37 mouse cellular contexts compared by ENCODE assay signal in the genomic region with DNA sequence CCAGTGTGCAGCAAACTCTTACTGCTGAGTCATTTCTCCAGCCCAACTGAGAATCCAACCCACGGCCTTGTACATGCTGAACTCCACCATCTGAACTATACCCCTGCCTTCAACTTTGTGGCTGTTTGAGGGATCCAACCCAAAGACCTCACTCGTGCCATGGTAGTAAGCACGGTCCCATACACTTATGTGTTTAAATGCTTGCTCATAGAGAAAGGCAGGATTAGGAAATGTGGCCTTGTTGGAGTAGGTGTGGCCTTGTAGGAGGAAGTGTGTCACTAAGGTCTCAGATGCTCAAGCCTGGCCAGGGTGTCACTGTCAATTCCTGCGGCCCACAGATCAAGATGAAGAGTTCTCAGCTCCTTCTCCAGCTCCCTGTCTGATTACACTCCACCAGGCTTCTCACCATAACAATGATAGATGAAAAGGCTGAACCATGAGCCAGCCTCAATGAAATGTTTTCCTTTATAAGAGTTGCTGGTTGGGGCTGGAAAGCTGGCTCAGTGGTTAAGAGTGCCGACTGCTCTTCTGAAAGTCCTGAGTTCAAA. TPM values are rescaled to one million over a fixed set of nuclear protein-coding genes. Genes with fewer than 3 reads are reported as not detected.
A peak's percentile ranks its signal among the peaks of the same experiment; 100 is the strongest.
DNase-seq lines count a peak whose midpoint lies in the region; ATAC-seq lines count a peak whose summit lies in the region.
"Had no signal": no experiment of that assay in that cellular context is flagged by ENCODE, and none has a peak within 500 bp of the region (broad histone marks: within the 10 kb centered on the region; RNA-seq: fewer than 3 reads in every experiment).

No protein-coding gene starts in this region.

- H3K4me3 ChIP-seq in hindbrain, embryonic 10.5 days = no peak overlapping the region
- no peak overlapping the region for H3K4me3 ChIP-seq in hindbrain, embryonic 11.5 days (ENCODE audit: low read depth, low read length)
- H3K4me3 ChIP-seq: forebrain, embryonic 13.5 days; heart, embryonic 12.5 days; kidney, embryonic 15.5 days; stomach, embryonic 15.5 days had no signal

- H3K36me3 ChIP-seq in hindbrain, embryonic 10.5 days = no peaks in the 10 kb centered on the region
- H3K36me3 ChIP-seq in hindbrain, embryonic 11.5 days (ENCODE audit: control insufficient read depth, insufficient read depth, low read length) = no peaks in the 10 kb centered on the region
- H3K36me3 ChIP-seq: heart, embryonic 12.5 days; kidney, embryonic 15.5 days; stomach, embryonic 15.5 days had no signal

- no peak overlapping the region for H3K4me2 ChIP-seq in hindbrain, embryonic 11.5 days (replicated peaks; ENCODE audit: low read depth, low read length)
- H3K4me2 ChIP-seq: forebrain, embryonic 13.5 days; heart, embryonic 12.5 days; kidney, embryonic 15.5 days; stomach, embryonic 15.5 days had no signal

- peaks cover 10% of the 10 kb centered on the region for H3K4me1 ChIP-seq in hindbrain, embryonic 10.5 days (replicated peaks)
- H3K4me1 ChIP-seq in hindbrain, embryonic 11.5 days (replicated peaks; ENCODE audit: control insufficient read depth, insufficient read depth, low read length) = no peaks in the 10 kb centered on the region; the same call in 1 of the 2 replicates

- H3K27me3 ChIP-seq in hindbrain, embryonic 10.5 days (ENCODE audit: insufficient read depth, poor library complexity, severe bottlenecking) = no peaks in the 10 kb centered on the region
- no peaks in the 10 kb centered on the region for H3K27me3 ChIP-seq in hindbrain, embryonic 11.5 days (ENCODE audit: control insufficient read depth, insufficient read depth, low read length)
- H3K27me3 ChIP-seq: forebrain, embryonic 13.5 days; heart, embryonic 12.5 days; kidney, embryonic 15.5 days; stomach, embryonic 15.5 days had no signal

- no peak for ATAC-seq in hindbrain, embryonic 11.5 days (ENCODE audit: low FRiP score)
- ATAC-seq in megakaryocyte, adult 5-6 weeks (ENCODE audit: poor library complexity, severe bottlenecking) = peak; percentile 12; the same call in 1 of the 2 replicates
- ATAC-seq: CD4-positive, CD25-positive, alpha-beta regulatory T cell, adult 4 months; forebrain, embryonic 13.5 days; hindbrain, embryonic 16.5 days; midbrain, embryonic 16.5 days had no signal

- no peak overlapping the region for H3K9ac ChIP-seq in hindbrain, embryonic 11.5 days (ENCODE audit: low read depth, low read length)
- H3K9ac ChIP-seq: forebrain, embryonic 13.5 days; heart, embryonic 12.5 days; kidney, embryonic 15.5 days; stomach, embryonic 15.5 days had no signal

- 89% methylated on average over 5 of the region's 5 CpGs for WGBS in hindbrain, embryonic 10.5 days
- 88% methylated on average over 5 of the region's 5 CpGs for WGBS in hindbrain, embryonic 11.5 days

- H3K27ac ChIP-seq in hindbrain, embryonic 10.5 days = 0 out of 2 replicates have a peak overlapping the region, but pooled peaks have one; percentile 9
- no peak overlapping the region for H3K27ac ChIP-seq in hindbrain, embryonic 11.5 days (ENCODE audit: low read depth, low read length)
- H3K27ac ChIP-seq: forebrain, embryonic 13.5 days; kidney, embryonic 15.5 days; stomach, embryonic 15.5 days had no signal

- no peak for DNase-seq in hindbrain, embryonic 10.5 days (ENCODE audit: low spot score)
- DNase-seq in hindbrain, embryonic 11.5 days (ENCODE audit: low spot score) = no peak
- peak; percentile 53 for DNase-seq in 416B (ENCODE audit: low read depth)
- DNase-seq in R1 (ENCODE audit: low read depth, low spot score) = peak; percentile 39
- DNase-seq in retina, embryonic 14.5 days (ENCODE audit: low spot score) = no peak
- no peak for DNase-seq in right cerebral cortex, adult 2 months (ENCODE audit: low spot score in 2 of 2)
- DNase-seq: adrenal gland, postnatal 10 days; cerebellum, adult 9-10 months; cerebellum, postnatal 36 days; gastrocnemius, postnatal 14 days; heart, adult 11 months; kidney, adult 18-20 months; kidney, postnatal 25 days; lung, postnatal 4 days; right cerebral cortex, postnatal 14 days; thymus, postnatal 25 days had no signal

- H3K9me3 ChIP-seq in hindbrain, embryonic 10.5 days = no peaks in the 10 kb centered on the region
- no peaks in the 10 kb centered on the region for H3K9me3 ChIP-seq in hindbrain, embryonic 11.5 days (ENCODE audit: control insufficient read depth, low read length)
- H3K9me3 ChIP-seq: forebrain, embryonic 13.5 days; heart, embryonic 12.5 days; kidney, embryonic 15.5 days; stomach, embryonic 15.5 days had no signal

RNA-seq across cellular contexts. Expression of gene Ptma, which starts 48.7 kb away (rescaled TPM):
- 2,611 and 3,050 TPM in 2 replicates for polyA plus RNA-seq in hindbrain, embryonic 10.5 days (2016; fragmentation: Nextera tagmentation; extraction: Ambion mirVana)
- 3,351 and 3,402 TPM in 2 replicates for polyA plus RNA-seq in hindbrain, embryonic 11.5 days (2014; fragmentation: Nextera tagmentation; extraction: Ambion mirVana)
- total RNA-seq in megakaryocyte, adult 5-6 weeks (2015) = 3,234 and 3,618 TPM in 2 replicates
- total RNA-seq in megakaryocyte, adult 5-6 weeks (2017) = 4,288 and 4,305 TPM in 2 replicates

RNA-seq across cellular contexts. Expression of gene Tex44, which starts 51.7 kb away (rescaled TPM):
- polyA plus RNA-seq in hindbrain, embryonic 10.5 days (2016; fragmentation: Nextera tagmentation; extraction: Ambion mirVana) = not detected in 2 replicates
- 0.15 TPM in 1 of 2 replicates, not detected in the other for polyA plus RNA-seq in hindbrain, embryonic 11.5 days (2014; fragmentation: Nextera tagmentation; extraction: Ambion mirVana)
- not detected in 2 replicates for total RNA-seq in megakaryocyte, adult 5-6 weeks (2015)
- total RNA-seq in megakaryocyte, adult 5-6 weeks (2017) = not detected in 2 replicates
- total RNA-seq: adrenal gland, postnatal 10 days; gastrocnemius, postnatal 14 days; hematopoietic stem cell, adult 5-6 weeks; layer of hippocampus, adult 18-20 months; layer of hippocampus, postnatal 10 days; left cerebral cortex, adult 18-20 months; left cerebral cortex, postnatal 14 days; liver, adult 2 months had no signal
- polyA plus RNA-seq: CD4-positive, CD25-positive, alpha-beta regulatory T cell, adult 4 months; embryonic facial prominence, embryonic 11.5 days; forebrain, embryonic 13.5 days; heart, embryonic 12.5 days; heart, postnatal 0 days; hindbrain, embryonic 16.5 days; intestine, embryonic 14.5 days; kidney, embryonic 15.5 days; limb, embryonic 11.5 days; liver, adult 2 months; lung, embryonic 16.5 days; midbrain, embryonic 16.5 days; neural tube, embryonic 11.5 days; small intestine, adult 2 months; stomach, embryonic 15.5 days had no signal

RNA-seq across cellular contexts. Expression of gene Nmur1, which starts 51.8 kb away (rescaled TPM):
- polyA plus RNA-seq in hindbrain, embryonic 10.5 days (2016; fragmentation: Nextera tagmentation; extraction: Ambion mirVana) = 0.12 TPM in 1 of 2 replicates, not detected in the other
- not detected in 2 replicates for polyA plus RNA-seq in hindbrain, embryonic 11.5 days (2014; fragmentation: Nextera tagmentation; extraction: Ambion mirVana)
- not detected in 2 replicates for total RNA-seq in megakaryocyte, adult 5-6 weeks (2015)
- total RNA-seq in megakaryocyte, adult 5-6 weeks (2017) = not detected in 2 replicates
- total RNA-seq: adrenal gland, postnatal 10 days; gastrocnemius, postnatal 14 days; hematopoietic stem cell, adult 5-6 weeks; layer of hippocampus, adult 18-20 months; layer of hippocampus, postnatal 10 days; left cerebral cortex, adult 18-20 months; liver, adult 2 months had no signal
- polyA plus RNA-seq: embryonic facial prominence, embryonic 11.5 days; forebrain, embryonic 13.5 days; heart, embryonic 12.5 days; heart, postnatal 0 days; intestine, embryonic 14.5 days; kidney, embryonic 15.5 days; liver, adult 2 months; neural tube, embryonic 11.5 days; stomach, embryonic 15.5 days had no signal

Comparison
In these comparisons a context has a peak if more than half of its experiments do, and no peak if none do; other contexts are left out.
1. DNase-seq: peak in 416B (single experiment) and R1 (single experiment); none in hindbrain, embryonic 10.5 days (single experiment), hindbrain, embryonic 11.5 days (single experiment), retina, embryonic 14.5 days (single experiment) and right cerebral cortex, adult 2 months (0 of 2).